Mouse (Mus musculus) CH12.LX (cell line): Measurements from ENCODE around the gene Ntn1. TPM values are rescaled to one million over a fixed set of nuclear protein-coding genes. Genes with fewer than 3 reads are reported as not detected.

ENCODE experiments used
- DNase-seq: peaks from one replicate; pipeline ENCODE4 v3.0.0-alpha.2; 2013; ENCODE audit errors: extremely low read depth
- H3K27ac ChIP-seq: 2 replicates; pipeline ENCODE4 v1.5.1; 2012; ENCODE audit warnings: low read depth, mild to moderate bottlenecking, control low read depth, moderate library complexity; ENCODE audit not compliant: insufficient read depth
- H3K27me3 ChIP-seq: replicated peaks from 2 replicates; pipeline ENCODE3; 2012; ENCODE audit warnings: inconsistent platforms
- H3K36me3 ChIP-seq, 2 experiments: replicated peaks in 1 of 2; 2 replicates each; pipeline versions ENCODE3 to v1.6.1; 2012; ENCODE audit warnings: inconsistent platforms in 1 of 2, low read length in 1 of 2, mild to moderate bottlenecking in 1 of 2, mixed read lengths in 1 of 2, moderate library complexity in 1 of 2; ENCODE audit not compliant: control insufficient read depth in 1 of 2, insufficient read depth in 1 of 2
- H3K4me1 ChIP-seq, 2 experiments: 2 replicates each; pipeline ENCODE4 v1.6.1; 2012; ENCODE audit warnings: inconsistent platforms in 1 of 2, moderate library complexity in 1 of 2; ENCODE audit not compliant: insufficient read depth in 2 of 2, control insufficient read depth in 1 of 2
- H3K4me2 ChIP-seq: 2 replicates; pipeline ENCODE4 v1.6.1; 2012; ENCODE audit warnings: low read depth, mild to moderate bottlenecking, control low read depth; ENCODE audit not compliant: poor library complexity, insufficient read depth, severe bottlenecking
- H3K4me3 ChIP-seq, 3 experiments: fragments of 150-350 bp in 1 of 3; sonication (generic) in 1 of 3; replicated peaks in 1 of 3; 2 replicates each; pipeline versions ENCODE3 to v1.5.1; 2011 to 2012; ENCODE audit warnings: low read depth in 2 of 3, low read length in 2 of 3, mild to moderate bottlenecking in 2 of 3, moderate library complexity in 2 of 3, control low read depth in 1 of 3, improper control_type of control experiment in 1 of 3, inconsistent platforms in 1 of 3, mixed read lengths in 1 of 3; ENCODE audit not compliant: poor library complexity in 1 of 3
- H3K79me2 ChIP-seq: replicated peaks from 2 replicates; pipeline ENCODE4 v1.6.1; 2012; ENCODE audit warnings: mild to moderate bottlenecking, moderate library complexity; ENCODE audit not compliant: control insufficient read depth, poor library complexity, insufficient read depth, severe bottlenecking; ENCODE audit errors: extremely low read depth
- H3K9ac ChIP-seq: 2 replicates; pipeline ENCODE4 v1.6.1; 2012; ENCODE audit warnings: low read depth, mild to moderate bottlenecking, control low read depth, moderate library complexity; ENCODE audit not compliant: insufficient read depth
- H3K9me3 ChIP-seq: replicated peaks from 2 replicates; pipeline ENCODE3; 2012; ENCODE audit warnings: low read length, inconsistent platforms, mixed read lengths
- CHD1 ChIP-seq: IDR thresholded peaks from 2 replicates; pipeline ENCODE4 v1.6.1; 2012; ENCODE audit warnings: low read depth, low read length, improper control_type of control experiment, inconsistent platforms
- CHD2 ChIP-seq: IDR thresholded peaks from 2 replicates; pipeline ENCODE4 v1.6.1; 2011; ENCODE audit warnings: low read length, improper control_type of control experiment
- EP300 ChIP-seq: IDR thresholded peaks from 2 replicates; pipeline ENCODE4 v1.6.1; 2011; ENCODE audit warnings: low read length, improper control_type of control experiment
- GABPA ChIP-seq: IDR thresholded peaks from 2 replicates; pipeline ENCODE4 v1.6.1; 2012; ENCODE audit warnings: low read depth, low read length, improper control_type of control experiment, inconsistent platforms; ENCODE audit not compliant: insufficient replicate concordance
- JUN ChIP-seq: IDR thresholded peaks from 2 replicates; pipeline ENCODE4 v1.6.1; 2011; ENCODE audit warnings: low read depth, mild to moderate bottlenecking, low read length, improper control_type of control experiment, moderate library complexity; ENCODE audit not compliant: insufficient read depth
- MXI1 ChIP-seq: IDR thresholded peaks from 2 replicates; pipeline ENCODE4 v1.6.1; 2011; ENCODE audit warnings: mild to moderate bottlenecking, low read depth, low read length, improper control_type of control experiment
- NELFE ChIP-seq: IDR thresholded peaks from 2 replicates; pipeline ENCODE4 v1.6.1; 2011; ENCODE audit warnings: low read depth, low read length, improper control_type of control experiment
- NRF1 ChIP-seq: IDR thresholded peaks from 2 replicates; pipeline ENCODE4 v1.6.1; 2014; ENCODE audit warnings: low read depth, mild to moderate bottlenecking, inconsistent platforms, low read length, improper control_type of control experiment, moderate library complexity
- POLR2A ChIP-seq: IDR thresholded peaks from 2 replicates; pipeline ENCODE4 v1.6.1; 2011; ENCODE audit warnings: low read depth, mild to moderate bottlenecking, improper control_type of control experiment, low read length
- POLR2AphosphoS2 ChIP-seq: IDR thresholded peaks from 2 replicates; pipeline ENCODE4 v1.6.1; 2011; ENCODE audit warnings: low read depth, low read length, improper control_type of control experiment
- RAD21 ChIP-seq: IDR thresholded peaks from 2 replicates; pipeline ENCODE4 v1.6.1; 2011; ENCODE audit warnings: low read depth, mild to moderate bottlenecking, low read length, improper control_type of control experiment, moderate library complexity
- ZC3H11A ChIP-seq: IDR thresholded peaks from 2 replicates; pipeline ENCODE4 v1.6.1; 2012; ENCODE audit warnings: low read depth, mild to moderate bottlenecking, inconsistent platforms, low read length, improper control_type of control experiment
- dilution Hi-C: fragments of 300-500 bp; cut with MboI; formaldehyde crosslinking; loops from 2 replicates; pipeline ENCODE4 v1.14.3; 2020; ENCODE audit warnings: low sequenced_read_pairs; ENCODE audit not compliant: extremely low pct_unique_long_range_greater_than_20kb, extremely low pct_ligation_motif_present
- in situ Hi-C: fragments of 300-500 bp; cut with MboI; formaldehyde crosslinking; loops from 3 replicates; pipeline ENCODE4 v1.14.3; 2019; ENCODE audit warnings: low sequenced_read_pairs, low pct_ligation_motif_present, low pct_unique_long_range_greater_than_20kb, mixed read lengths
- polyA plus RNA-seq: library from polyadenylated mRNA; unstranded; fragments of >175 nt; gene quantifications from 2 replicates; pipeline ENCODE4 v1.2.1, GENCODE M21; 2012; ENCODE audit warnings: low read depth; ENCODE audit not compliant: insufficient read length
- total RNA-seq, 2 experiments: library from RNA; depleted of rRNA; stranded (reverse); fragments of 300-350 nt in 1 of 2; fragments of >200 nt in 1 of 2; gene quantifications; 2 replicates each; pipeline ENCODE4 v1.2.3; 2012 to 2014

The Ntn1 gene
- total and polyA plus RNA-seq, 3 experiments: 0.54 to 1.2 (median 0.59) TPM

GRCm38 (mm10) chr11:68164408-68164807, 236.2 kb downstream of the Ntn1 start:
- H3K27ac ChIP-seq: no peak overlapping the region
- dilution Hi-C loops (no loop called here), in situ Hi-C loops (no loop called here)
- H3K27me3 ChIP-seq: no peaks in the 10 kb centered on the region
- H3K79me2 ChIP-seq: no peaks in the 10 kb centered on the region
- peaks cover 0 to 20% of the 10 kb centered on the region in 2 experiments; a peak in 2 of 4 replicates for H3K4me1 ChIP-seq
- H3K9ac ChIP-seq: no peak overlapping the region
- DNase-seq: no peak
- TF ChIP-seq CHD2: 0 out of 2 replicates have a peak, but pooled peaks have one; percentile 32
- TF ChIP-seq RAD21: no peak
- peaks cover 0 to 14% of the 10 kb centered on the region in 2 experiments for H3K36me3 ChIP-seq
- H3K4me2 ChIP-seq: no peak overlapping the region
- H3K9me3 ChIP-seq: no peaks in the 10 kb centered on the region
- H3K4me3 ChIP-seq: no peak overlapping the region

GRCm38 (mm10) chr11:68159867-68160266, 240.8 kb downstream of the Ntn1 start:
- H3K36me3 ChIP-seq: peaks cover 0 to 21% of the 10 kb centered on the region in 2 experiments
- dilution Hi-C loops (no loop called here), in situ Hi-C loops (no loop called here)
- H3K4me2 ChIP-seq: no peak overlapping the region
- H3K79me2 ChIP-seq: no peaks in the 10 kb centered on the region
- no peak for TF ChIP-seq POLR2A
- no peak for TF ChIP-seq CHD1
- no peak for TF ChIP-seq CHD2
- TF ChIP-seq NELFE: no peak
- TF ChIP-seq GABPA: no peak
- no peak for TF ChIP-seq RAD21
- TF ChIP-seq EP300: no peak
- no peak for TF ChIP-seq JUN
- no peak for TF ChIP-seq MXI1
- no peak for TF ChIP-seq POLR2AphosphoS2
- no peak for TF ChIP-seq NRF1
- TF ChIP-seq ZC3H11A: no peak
- H3K9me3 ChIP-seq: no peaks in the 10 kb centered on the region
- no peak overlapping the region for H3K4me3 ChIP-seq
- H3K9ac ChIP-seq: no peak overlapping the region
- no peak overlapping the region for H3K27ac ChIP-seq
- H3K4me1 ChIP-seq: peaks cover 0 to 20% of the 10 kb centered on the region in 2 experiments; a peak in 2 of 4 replicates
- DNase-seq: no peak
- H3K27me3 ChIP-seq: no peaks in the 10 kb centered on the region

Other genes starting within 250 kb of the Ntn1 start
- gene Pik3r5, start 31.3 kb upstream of the Ntn1 start, total RNA-seq (2012; rRNA removed): 5.7 and 8.3 TPM in 2 replicates
- gene Pik3r5, start 31.3 kb upstream of the Ntn1 start, total RNA-seq (2014; rRNA removed): 2.9 and 3.5 TPM in 2 replicates
- gene Pik3r5, start 31.3 kb upstream of the Ntn1 start, polyA plus RNA-seq: 7.3 and 9.4 TPM in 2 replicates
- gene Pik3r6, start 102.2 kb upstream of the Ntn1 start, total RNA-seq (2012; rRNA removed): 88.4 and 102 TPM in 2 replicates
- 80.9 and 82.9 TPM in 2 replicates for gene Pik3r6, start 102.2 kb upstream of the Ntn1 start, total RNA-seq (2014; rRNA removed)
- gene Pik3r6, start 102.2 kb upstream of the Ntn1 start, polyA plus RNA-seq: 90.2 and 95.9 TPM in 2 replicates
- gene Mfsd6l, start 155.4 kb upstream of the Ntn1 start, total RNA-seq (2012; rRNA removed): 4.1 and 4.2 TPM in 2 replicates
- 4.0 and 5.1 TPM in 2 replicates for gene Mfsd6l, start 155.4 kb upstream of the Ntn1 start, total RNA-seq (2014; rRNA removed)
- 6.4 and 7.2 TPM in 2 replicates for gene Mfsd6l, start 155.4 kb upstream of the Ntn1 start, polyA plus RNA-seq
- gene Ccdc42, start 186.2 kb upstream of the Ntn1 start, total RNA-seq (2012; rRNA removed): not detected in 2 replicates
- gene Ccdc42, start 186.2 kb upstream of the Ntn1 start, total RNA-seq (2014; rRNA removed): not detected in 2 replicates
- gene Ccdc42, start 186.2 kb upstream of the Ntn1 start, polyA plus RNA-seq: not detected in 2 replicates